Mouse (Mus musculus): Measurements from ENCODE around the gene Rassf7.
A peak's percentile ranks its signal among the peaks of the same experiment; 100 is the strongest.

GRCm38 (mm10) chr7:141194830-141195229 lies 20.8 kb upstream of the Rassf7 start:
- no peak for TF ChIP-seq CTCF (IDR thresholded peaks at IDR 0.05; ENCODE audit: extremely low read depth, insufficient read length, insufficient replicate concordance, low read depth, low read length)
- TF ChIP-seq POLR2A (IDR thresholded peaks at IDR 0.05; ENCODE audit: low read depth, low read length), result peak; percentile 44; the same call in 1 of the 2 replicates
